Mouse (Mus musculus) bone marrow, adult 2 months (tissue): ENCODE data around the gene D330020A13Rik.

Experiments used
- CTCF ChIP-seq: fragments of 200-500 bp; IDR thresholded peaks from 2 replicates; pipeline ENCODE4 v1.5.1; 2011; ENCODE audit warnings: low read length, control low read depth; ENCODE audit not compliant: control insufficient read depth, insufficient read depth
- POLR2A ChIP-seq: fragments of 200-500 bp; IDR thresholded peaks from 2 replicates; pipeline ENCODE4 v1.6.1; 2011; ENCODE audit warnings: low read depth, mild to moderate bottlenecking, control low read depth, low read length, borderline replicate concordance; ENCODE audit not compliant: control insufficient read depth

GRCm38 (mm10) chr6:120332351-120332750 lies 38.2 kb downstream of the D330020A13Rik start:
- TF ChIP-seq POLR2A (no peak), CTCF (no peak)
